Mouse (Mus musculus) frontal cortex, postnatal 14 days (tissue): ENCODE results near the gene Olfr159.
A peak's percentile ranks its signal among the peaks of the same experiment; 100 is the strongest.
"Not testable (repeated sequence)": the region's sequence is repeated elsewhere in the genome, so short reads cannot be mapped to it uniquely, and the experiment has no call there.

Experiments
- DNase-seq, 2 experiments: peaks; one replicate each; pipeline ENCODE4 v3.0.0; 2022; ENCODE audit warnings: low spot score in 2 of 2

Gene Olfr159

GRCm38 (mm10) chr4:43770909-43771308 lies at the start of gene Olfr159:
Gene Olfr159, minus strand, starts transcription at chr4:43771009.
- no peak for DNase-seq

GRCm38 (mm10) chr4:43798936-43799335 lies 28.1 kb upstream of the Olfr159 start:
- no peak for DNase-seq

- DNase-seq: not testable (repeated sequence)
These were observed 25.0 kb upstream of the Olfr159 start for GRCm38 (mm10) chr4:43795844-43796243.

- DNase-seq: no peak
These were observed 24.5 kb upstream of the Olfr159 start for GRCm38 (mm10) chr4:43795296-43795695.

GRCm38 (mm10) chr4:43772304-43772703 lies 1.5 kb upstream of the Olfr159 start:
- DNase-seq: no peak

- no peak for DNase-seq
These were observed 817 bp upstream of the Olfr159 start for GRCm38 (mm10) chr4:43771626-43772025.

- DNase-seq: no peak
These were observed 1.4 kb downstream of the Olfr159 start for GRCm38 (mm10) chr4:43769374-43769773.

- no peak for DNase-seq
These were observed 2.5 kb downstream of the Olfr159 start for GRCm38 (mm10) chr4:43768341-43768740.

GRCm38 (mm10) chr4:43763410-43763809 lies 7.4 kb downstream of the Olfr159 start:
- DNase-seq: peak; percentile 34 to 62

- no peak for DNase-seq
These were observed 9.5 kb downstream of the Olfr159 start for GRCm38 (mm10) chr4:43761336-43761735.

GRCm38 (mm10) chr4:43760460-43760859 lies 10.3 kb downstream of the Olfr159 start:
- no peak for DNase-seq

- peak in 1 of 2 experiments; percentile 22 for DNase-seq
These were observed 11.0 kb downstream of the Olfr159 start for GRCm38 (mm10) chr4:43759571-43760418.

GRCm38 (mm10) chr4:43757213-43757612 lies 13.6 kb downstream of the Olfr159 start:
- no peak for DNase-seq

GRCm38 (mm10) chr4:43745187-43745586 lies 25.6 kb downstream of the Olfr159 start:
- DNase-seq: no peak

- no peak for DNase-seq
These were observed 27.7 kb downstream of the Olfr159 start for GRCm38 (mm10) chr4:43743099-43743498.

- no peak for DNase-seq
These were observed 28.2 kb downstream of the Olfr159 start for GRCm38 (mm10) chr4:43742637-43743036.

- no peak for DNase-seq
These were observed 29.3 kb downstream of the Olfr159 start for GRCm38 (mm10) chr4:43741526-43741925.

GRCm38 (mm10) chr4:43738989-43739674 lies 31.7 kb downstream of the Olfr159 start:
- no peak for DNase-seq

GRCm38 (mm10) chr4:43737144-43737543 lies 33.7 kb downstream of the Olfr159 start:
- DNase-seq: no peak

- DNase-seq: no peak
These were observed 37.6 kb downstream of the Olfr159 start for GRCm38 (mm10) chr4:43733186-43733585.

GRCm38 (mm10) chr4:43732171-43732570 lies 38.6 kb downstream of the Olfr159 start:
- DNase-seq: no peak

GRCm38 (mm10) chr4:43730750-43731297 lies 40.0 kb downstream of the Olfr159 start:
- no peak for DNase-seq
